Mouse (Mus musculus) kidney, adult 18-20 months (tissue): ENCODE results near the gene Cacul1.

Source experiments
- DNase-seq: peaks from one replicate; pipeline ENCODE4 v3.0.0; 2021

Gene Cacul1

DNA sequence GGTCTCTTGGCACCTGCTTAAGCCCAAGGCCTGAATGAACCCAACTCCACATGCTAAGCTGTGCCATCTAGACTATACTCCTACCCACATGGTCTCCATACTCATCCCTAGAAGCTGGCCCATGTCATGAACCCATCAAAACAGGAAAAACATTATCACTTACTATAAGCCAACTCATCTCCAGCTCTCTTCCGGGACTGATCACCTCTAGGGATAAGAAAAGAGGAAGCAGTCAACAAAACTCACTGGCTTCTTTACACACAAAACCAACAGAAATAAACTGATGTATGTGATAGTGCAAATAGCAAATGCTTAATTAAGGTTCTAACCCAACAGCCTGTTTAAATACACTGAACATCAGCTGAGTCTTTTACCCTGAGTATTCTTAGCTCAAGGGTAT lies 51.5 kb downstream of the Cacul1 start:
- no peak for DNase-seq

DNA sequence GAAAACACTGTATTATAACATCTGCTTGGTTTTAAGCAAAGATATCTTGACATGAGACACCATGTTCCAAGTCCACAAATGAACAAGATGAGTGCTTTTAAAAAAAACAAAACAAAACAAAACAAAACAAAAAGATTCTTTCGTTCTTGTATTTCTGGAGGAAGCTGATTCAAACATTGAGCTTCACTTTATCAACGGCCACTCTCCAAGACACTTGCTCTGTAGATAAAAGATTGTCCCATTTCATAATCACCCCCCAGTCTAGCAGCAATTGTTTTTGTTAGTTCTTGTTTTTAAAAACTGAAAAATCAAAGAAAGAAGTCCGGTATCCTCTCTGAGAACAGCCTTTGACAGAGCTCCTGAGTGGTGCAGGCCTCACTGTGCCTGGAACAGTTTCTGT lies 52.2 kb downstream of the Cacul1 start:
- no peak for DNase-seq

DNA sequence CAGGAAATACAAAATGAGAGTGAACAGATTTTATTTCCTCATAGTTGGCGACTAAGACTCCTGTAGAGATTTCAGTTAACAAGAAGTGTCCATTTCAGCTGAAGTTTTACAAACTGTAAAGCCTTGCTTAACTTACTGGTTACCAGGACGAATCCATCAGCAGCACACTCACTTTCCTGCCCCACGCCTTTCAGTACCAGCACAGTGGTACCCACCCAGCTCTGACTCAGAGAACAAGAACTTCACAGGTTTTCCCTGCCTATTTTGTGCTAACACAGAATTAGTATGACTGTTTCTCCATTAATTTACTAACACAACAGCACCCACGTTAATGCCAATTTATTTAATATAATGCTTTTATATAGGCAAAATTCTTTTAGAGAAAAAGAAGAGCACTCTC lies 53.9 kb downstream of the Cacul1 start:
- no peak for DNase-seq

DNA sequence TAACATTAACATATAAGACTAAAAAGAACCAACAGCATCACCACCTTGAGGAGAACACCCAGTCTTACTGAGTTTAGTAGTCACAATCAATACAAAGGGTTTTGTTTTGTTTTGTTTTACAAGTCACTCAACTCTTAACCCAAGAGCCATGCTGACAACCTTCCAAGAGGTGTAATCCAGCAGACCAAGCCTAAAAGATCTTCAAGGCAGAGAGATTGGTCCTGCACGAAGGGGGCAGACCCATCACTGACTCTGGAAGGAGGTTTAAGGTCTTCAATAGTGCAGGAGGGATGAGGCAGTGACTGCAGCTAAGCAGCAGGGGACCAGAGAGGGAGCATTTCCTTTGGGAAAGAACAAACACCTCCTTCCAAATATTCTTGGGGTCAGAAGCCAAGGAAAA lies 55.7 kb downstream of the Cacul1 start:
- no peak for DNase-seq

DNA sequence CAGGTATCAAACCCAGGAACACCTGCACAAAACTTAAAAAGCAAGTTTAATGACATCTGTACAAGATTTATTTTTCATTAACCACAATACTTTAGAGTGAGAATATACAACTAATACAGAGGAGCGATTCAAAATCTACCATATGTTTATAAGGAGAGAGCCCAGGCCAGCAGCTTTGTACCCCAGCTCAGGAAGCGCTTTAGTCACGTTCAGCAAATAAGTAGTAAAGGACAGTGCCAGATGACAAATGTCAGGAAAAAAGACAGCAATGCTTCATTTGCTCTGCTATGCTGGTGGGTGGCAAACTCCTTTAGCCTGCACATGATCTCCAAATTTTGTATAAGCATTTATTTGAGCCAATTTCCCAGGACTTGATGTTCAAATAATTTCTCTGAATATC lies 56.1 kb downstream of the Cacul1 start:
- DNase-seq = no peak

DNA sequence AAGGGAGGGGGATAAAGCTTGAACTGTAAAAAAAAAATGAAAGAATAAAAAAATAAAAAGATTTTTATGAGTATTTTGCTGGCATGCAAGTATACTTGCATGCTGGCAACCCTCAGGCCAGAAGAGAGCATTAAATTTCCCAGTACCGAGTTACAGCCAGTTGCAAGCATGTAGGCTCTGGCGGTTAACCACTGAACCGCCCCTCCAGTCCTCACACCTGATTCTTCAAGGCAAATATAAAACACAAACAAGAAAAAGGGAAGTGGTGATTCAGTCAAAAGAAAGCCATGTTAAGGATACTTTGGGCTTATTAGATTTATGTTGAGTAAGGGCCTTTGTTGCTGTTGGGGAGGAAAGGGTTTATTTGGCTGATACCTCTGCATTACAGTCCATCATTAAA lies 60.7 kb downstream of the Cacul1 start:
- no peak for DNase-seq

DNA sequence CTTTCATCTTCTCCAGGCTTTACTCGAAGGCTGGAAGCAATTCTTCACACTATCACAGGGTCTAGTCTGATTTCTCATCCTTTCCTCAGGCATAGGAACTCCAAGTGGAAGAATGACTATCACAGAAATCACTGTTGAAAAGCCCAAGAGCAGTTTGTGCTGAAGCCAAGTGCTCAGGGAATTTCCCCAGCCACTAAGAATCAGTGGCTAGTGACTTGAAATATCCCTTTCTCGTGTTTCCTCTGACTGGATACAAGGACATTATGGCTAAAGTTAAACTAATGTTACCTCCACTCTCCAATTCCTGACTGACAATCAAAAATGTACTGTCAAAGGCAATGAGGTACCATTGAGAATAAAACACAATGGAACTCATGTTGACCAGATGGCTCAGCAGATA lies 65.8 kb downstream of the Cacul1 start:
- no peak for DNase-seq

DNA sequence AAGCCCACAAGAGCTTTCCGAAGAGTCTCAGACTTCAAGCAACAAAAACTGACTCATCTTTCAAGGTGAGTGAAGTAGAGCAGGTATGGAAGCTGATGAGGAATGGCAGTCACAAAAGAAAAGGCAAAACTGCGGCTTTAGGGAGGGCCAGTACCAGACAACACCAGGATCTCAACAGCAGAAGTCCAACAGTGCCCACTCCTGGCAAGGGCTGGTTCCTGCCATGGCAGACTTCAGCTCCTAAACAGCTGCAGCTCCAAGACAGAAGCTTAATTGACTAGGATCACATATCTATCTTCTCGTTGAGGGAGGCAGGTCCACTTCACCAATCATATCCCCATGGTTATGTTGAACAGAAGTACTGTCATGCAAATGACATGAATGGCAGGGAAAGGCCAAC lies 67.4 kb downstream of the Cacul1 start:
- no peak for DNase-seq

DNA sequence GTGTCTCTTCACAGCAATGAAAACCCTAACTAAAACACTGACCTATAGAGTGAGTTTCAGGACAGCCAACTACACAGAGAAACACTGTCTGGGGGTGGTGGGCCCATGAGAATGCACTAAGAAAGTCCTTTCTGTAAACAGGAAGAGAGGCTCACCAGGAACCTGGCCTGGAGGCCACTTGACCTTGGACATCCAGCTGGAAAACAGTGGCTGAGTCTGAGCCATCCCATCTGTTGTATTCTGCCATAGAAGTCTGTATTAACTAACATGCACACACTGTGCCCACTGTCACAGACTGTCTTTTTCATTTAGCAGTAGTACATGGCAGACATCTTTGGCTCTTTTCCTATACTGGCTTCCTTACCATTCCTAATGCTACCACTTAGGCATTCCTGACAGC lies 80.6 kb downstream of the Cacul1 start:
- DNase-seq = no peak

DNA sequence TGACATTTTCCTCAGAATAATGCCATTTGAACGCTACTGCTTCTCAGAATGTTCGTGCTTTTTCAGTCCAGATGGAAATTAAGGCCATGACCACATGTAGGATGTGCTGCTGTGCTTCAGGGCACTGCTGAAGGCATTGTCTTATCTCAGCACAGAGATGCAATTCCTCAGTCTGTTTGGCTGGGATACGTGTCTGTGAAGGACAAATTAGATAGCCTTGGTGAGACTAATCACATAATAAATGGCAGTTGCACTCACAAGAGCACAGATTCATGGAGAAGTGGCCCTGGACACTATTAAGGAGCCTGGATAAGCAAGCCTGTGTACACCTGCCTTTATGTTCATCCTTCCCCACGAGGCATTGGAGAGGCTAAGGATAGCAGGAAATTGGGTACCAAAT lies 83.7 kb downstream of the Cacul1 start:
- DNase-seq = no peak

DNA sequence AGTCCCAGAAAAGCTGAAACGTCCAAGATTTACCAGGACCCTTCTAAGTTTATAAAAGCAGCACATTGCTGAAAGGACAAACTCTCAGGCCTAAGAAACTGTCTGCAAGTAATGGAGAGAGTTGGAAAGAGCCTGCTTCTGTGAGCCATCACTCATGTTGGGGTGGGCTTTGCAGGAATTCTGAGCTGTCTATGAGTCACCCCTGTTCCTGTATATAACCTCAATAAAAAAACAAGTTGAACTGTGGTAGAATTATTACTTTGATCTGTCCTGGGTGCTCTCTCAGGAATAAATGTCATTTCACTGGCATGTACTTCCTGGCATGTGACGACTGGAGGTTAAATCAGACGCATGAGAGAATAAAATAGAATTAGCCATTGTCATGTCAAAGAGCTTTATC lies 85.1 kb downstream of the Cacul1 start:
- DNase-seq = no peak

DNA sequence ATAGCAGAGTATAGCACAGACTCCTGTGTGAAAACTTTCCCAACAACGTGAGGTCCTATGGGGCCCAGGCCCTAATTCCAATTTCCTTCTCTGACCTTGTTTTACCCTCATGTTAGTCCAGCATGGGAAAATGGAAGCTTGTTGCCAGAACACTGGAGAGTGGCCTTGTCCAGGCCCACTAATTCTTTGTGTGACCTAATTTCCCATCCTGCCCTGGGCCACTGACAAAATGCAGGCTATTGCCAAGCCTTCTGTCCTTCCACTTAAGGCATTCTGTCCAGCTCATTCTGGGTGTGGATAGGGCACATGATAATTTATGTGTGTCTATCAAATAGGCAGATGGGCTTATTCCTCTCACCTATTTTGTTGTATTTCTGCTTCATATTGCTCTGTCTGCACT lies 91.3 kb downstream of the Cacul1 start:
- DNase-seq = no peak

DNA sequence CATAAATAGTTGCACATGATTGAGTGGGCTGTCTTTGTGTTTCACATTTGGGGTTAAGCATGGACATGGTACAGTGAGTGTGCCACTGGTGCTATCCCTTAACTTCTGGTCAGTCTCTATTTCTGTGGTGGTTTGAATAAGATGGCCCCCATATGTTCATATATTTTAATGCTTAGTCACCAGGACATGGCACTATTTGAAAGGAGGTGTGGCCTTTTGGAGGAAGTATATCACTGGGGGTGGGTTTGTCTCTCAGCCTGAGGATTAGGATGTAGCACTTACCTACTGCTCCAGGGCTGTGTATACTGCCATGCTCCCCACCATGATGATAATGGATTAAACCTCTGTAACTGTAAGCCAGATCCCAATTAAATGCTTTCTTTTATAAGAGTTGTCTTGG lies 95.6 kb downstream of the Cacul1 start:
- DNase-seq = no peak

DNA sequence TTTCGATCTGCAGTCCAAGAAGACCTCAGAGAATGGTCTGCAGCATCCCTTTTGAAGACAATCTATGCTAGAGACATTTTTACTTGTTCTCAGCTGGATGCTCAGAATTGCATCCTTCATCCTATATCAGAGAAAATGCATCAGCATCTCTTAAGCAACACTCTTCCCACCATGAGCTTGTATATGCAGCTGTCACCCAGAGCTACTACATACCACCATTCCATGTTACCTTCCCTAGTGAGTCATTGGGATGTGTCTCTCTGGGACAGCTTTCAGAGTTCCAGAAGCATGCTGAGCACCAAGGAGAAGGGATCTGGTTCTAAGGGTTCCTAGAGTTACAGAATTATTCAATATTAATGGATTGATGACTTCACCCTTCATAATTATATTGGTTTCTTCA lies 102.0 kb downstream of the Cacul1 start:
- DNase-seq = no peak

DNA sequence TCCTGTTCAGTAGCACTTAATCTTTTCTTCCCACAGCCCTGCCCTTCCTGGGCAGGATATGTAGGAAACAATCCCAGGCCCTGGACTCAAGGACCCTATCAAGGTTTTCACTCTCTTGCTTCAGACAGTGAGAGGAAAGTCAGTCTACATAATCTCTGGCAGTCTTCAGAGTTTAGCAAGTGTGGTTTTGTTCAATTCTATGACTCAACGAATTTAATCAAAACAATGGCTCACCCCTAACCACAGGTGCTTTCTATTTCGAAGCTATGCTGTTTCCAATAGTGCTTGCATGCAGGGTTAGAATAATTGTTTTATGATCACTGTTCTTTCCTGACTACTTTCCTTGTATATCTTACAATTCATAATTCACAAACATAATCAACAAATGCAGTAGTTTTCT lies 103.0 kb downstream of the Cacul1 start:
- no peak for DNase-seq
